Comparison of ENCODE assay signal across 33 mouse cellular contexts in the genomic region with DNA sequence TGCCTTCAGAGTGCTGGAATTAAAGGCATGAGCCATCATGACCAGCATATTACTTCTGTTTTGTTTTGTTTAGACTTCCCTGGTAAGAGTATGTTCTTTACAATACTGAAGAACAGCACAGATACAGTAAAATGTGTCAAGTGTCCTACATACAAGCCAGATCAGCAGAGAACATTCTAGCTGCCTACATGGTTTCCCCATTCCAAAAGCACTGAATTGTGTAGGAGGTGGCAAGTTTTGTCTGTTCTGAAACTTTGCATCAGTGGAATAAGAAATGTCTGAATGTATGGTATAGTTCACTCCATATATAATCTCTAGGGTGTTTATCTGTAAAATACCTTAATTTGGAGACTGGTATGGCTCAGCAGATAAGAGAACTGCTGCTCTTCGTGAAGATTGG. TPM values are rescaled to one million over a fixed set of nuclear protein-coding genes. Genes with fewer than 3 reads are reported as not detected.
DNase-seq lines count a peak whose midpoint lies in the region; ATAC-seq and TF ChIP-seq lines count a peak whose summit lies in the region.
"Had no signal": no experiment of that assay in that cellular context is flagged by ENCODE, and none has a peak within 500 bp of the region (broad histone marks: within the 10 kb centered on the region; RNA-seq: fewer than 3 reads in every experiment).

No protein-coding gene starts in this region.

- DNase-seq in layer of hippocampus, adult 2 months (ENCODE audit: low spot score in 2 of 2) = no peak
- no peak for DNase-seq in layer of hippocampus, adult 8-10 months (ENCODE audit: low spot score in 2 of 2)
- DNase-seq in brain, adult 2 months (ENCODE audit: low read depth, low spot score) = peak; percentile 62
- no peak for DNase-seq in cerebellum, postnatal 4 days (ENCODE audit: low spot score in 2 of 2)
- DNase-seq in cerebellum, postnatal 36 days = no peak
- DNase-seq: adrenal gland, adult 2 months; adrenal gland, postnatal 14 days; B cell, adult 2 months; cerebellum, adult 18-20 months; cerebellum, adult 9-10 months; cerebellum, postnatal 14 days; embryo, embryonic 11 days; gastrocnemius, postnatal 25 days; heart, adult 18-20 months; heart, postnatal 10 days; heart, postnatal 36 days had no signal

- H3K4me1 ChIP-seq in forebrain, embryonic 16.5 days (replicated peaks; ENCODE audit: control insufficient read depth, insufficient read depth, low read length) = peaks cover 5% of the 10 kb centered on the region; the same call in 1 of the 2 replicates

- H3K27ac ChIP-seq in layer of hippocampus, adult 2 months = peak overlapping the region; percentile 68; the same call in 1 of the 2 replicates
- no peak overlapping the region for H3K27ac ChIP-seq in forebrain, embryonic 16.5 days (ENCODE audit: low read length)
- H3K27ac ChIP-seq: embryonic facial prominence, embryonic 10.5 days; embryonic facial prominence, embryonic 13.5 days; forebrain, embryonic 15.5 days; heart, embryonic 15.5 days; hindbrain, embryonic 10.5 days; hindbrain, embryonic 13.5 days; intestine, embryonic 15.5 days had no signal

- no peaks in the 10 kb centered on the region for H3K9me3 ChIP-seq in forebrain, embryonic 16.5 days (ENCODE audit: control insufficient read depth, low read length)
- H3K9me3 ChIP-seq: embryonic facial prominence, embryonic 10.5 days; embryonic facial prominence, embryonic 13.5 days; forebrain, embryonic 15.5 days; G1E; heart, embryonic 12.5 days; heart, embryonic 15.5 days; hindbrain, embryonic 10.5 days; hindbrain, embryonic 13.5 days; intestine, embryonic 15.5 days had no signal

- no peak overlapping the region for H3K4me3 ChIP-seq in layer of hippocampus, adult 2 months
- H3K4me3 ChIP-seq in forebrain, embryonic 16.5 days (replicated peaks; ENCODE audit: low read length) = no peak overlapping the region
- H3K4me3 ChIP-seq: embryonic facial prominence, embryonic 10.5 days; embryonic facial prominence, embryonic 13.5 days; forebrain, embryonic 15.5 days; heart, embryonic 12.5 days; heart, embryonic 15.5 days; hindbrain, embryonic 10.5 days; hindbrain, embryonic 13.5 days; intestine, embryonic 15.5 days had no signal

- H3K9ac ChIP-seq in forebrain, embryonic 16.5 days (replicated peaks; ENCODE audit: low read depth, low read length) = no peak overlapping the region
- H3K9ac ChIP-seq: embryonic facial prominence, embryonic 13.5 days; forebrain, embryonic 15.5 days; heart, embryonic 12.5 days; heart, embryonic 15.5 days; hindbrain, embryonic 13.5 days; intestine, embryonic 15.5 days had no signal

- WGBS in forebrain, embryonic 16.5 days = 70% methylated on average over 1 of the region's 1 CpGs

- ATAC-seq in megakaryocyte progenitor cell, adult 5-6 weeks (replicated peaks; ENCODE audit: poor library complexity) = peak; percentile 46; the same call in 1 of the 2 replicates
- ATAC-seq in forebrain, embryonic 16.5 days = no peak
- ATAC-seq: forebrain, embryonic 15.5 days; hindbrain, embryonic 16.5 days; intestine, embryonic 15.5 days had no signal

- no peak overlapping the region for H3K4me2 ChIP-seq in forebrain, embryonic 16.5 days (ENCODE audit: low read length)
- H3K4me2 ChIP-seq: embryonic facial prominence, embryonic 13.5 days; forebrain, embryonic 15.5 days; heart, embryonic 12.5 days; heart, embryonic 15.5 days; hindbrain, embryonic 13.5 days; intestine, embryonic 15.5 days had no signal

- H3K36me3 ChIP-seq in forebrain, embryonic 16.5 days (ENCODE audit: control insufficient read depth, insufficient read depth) = no peaks in the 10 kb centered on the region
- H3K36me3 ChIP-seq: embryonic facial prominence, embryonic 10.5 days; embryonic facial prominence, embryonic 13.5 days; forebrain, embryonic 15.5 days; G1E; heart, embryonic 12.5 days; heart, embryonic 15.5 days; hindbrain, embryonic 10.5 days; hindbrain, embryonic 13.5 days; intestine, embryonic 15.5 days had no signal

- no peak for TF ChIP-seq CTCF in layer of hippocampus, adult 2 months (conservative IDR thresholded peaks at IDR 0.05)

- peaks cover 5% of the 10 kb centered on the region; the same call in 1 of the 2 replicates for H3K27me3 ChIP-seq in forebrain, embryonic 16.5 days (replicated peaks; ENCODE audit: control insufficient read depth, insufficient read depth, low read length)

RNA-seq across cellular contexts. Expression of a gene that starts 1.4 kb away (rescaled TPM):
- 10 to 100 TPM in 1 of 2 experiments, 1 to 10 TPM in 1; 8.7 to 12.2 TPM for total RNA-seq in layer of hippocampus, adult 2 months (2021)
- 10 to 100 TPM in 2 of 4 experiments, 1 to 10 TPM in 2; 5.9 to 14.5 (median 10.5) TPM for total RNA-seq in layer of hippocampus, adult 8-10 months (2022)
- not detected in 2 replicates for total RNA-seq in megakaryocyte progenitor cell, adult 5-6 weeks (2015)
- not detected in 2 replicates for total RNA-seq in megakaryocyte progenitor cell, adult 5-6 weeks (2017)
- polyA plus RNA-seq in forebrain, embryonic 16.5 days (2015; fragmentation: Nextera tagmentation; extraction: Ambion mirVana) = 0.12 TPM in 1 of 2 replicates, not detected in the other
- total RNA-seq: adrenal gland, adult 2 months; adrenal gland, postnatal 14 days; adrenal gland, postnatal 4 days; CH12.LX; G1E; gastrocnemius, adult 8-10 months; heart, adult 18-20 months; heart, postnatal 10 days; heart, postnatal 36 days had no signal
- polyA plus RNA-seq: adrenal gland, adult 2 months; embryonic facial prominence, embryonic 13.5 days; forebrain, embryonic 15.5 days; G1E; gonadal fat pad, adult 2 months; heart, embryonic 12.5 days; hindbrain, embryonic 10.5 days had no signal

RNA-seq across cellular contexts. Expression of a gene that starts 29.7 kb away (rescaled TPM):
- total RNA-seq in layer of hippocampus, adult 2 months (2021) = 10 to 100 TPM in 1 of 2 experiments, 1 to 10 TPM in 1; 7.8 to 11.1 TPM
- total RNA-seq in layer of hippocampus, adult 8-10 months (2022) = 10 to 100 TPM in 2 of 4 experiments, 1 to 10 TPM in 2; 8.8 to 14.4 (median 10.1) TPM
- total RNA-seq in megakaryocyte progenitor cell, adult 5-6 weeks (2015) = not detected in 2 replicates
- total RNA-seq in megakaryocyte progenitor cell, adult 5-6 weeks (2017) = not detected in 2 replicates
- polyA plus RNA-seq in forebrain, embryonic 16.5 days (2015; fragmentation: Nextera tagmentation; extraction: Ambion mirVana) = 2.8 and 3.5 TPM in 2 replicates
- total RNA-seq: gastrocnemius, postnatal 25 days; heart, adult 18-20 months; heart, postnatal 10 days; heart, postnatal 36 days had no signal
- polyA plus RNA-seq: forebrain, embryonic 11.5 days; G1E had no signal

RNA-seq across cellular contexts. Expression of a gene that starts 33.0 kb away (rescaled TPM):
- 1 to 10 TPM; 1.4 to 1.5 TPM for total RNA-seq in layer of hippocampus, adult 2 months (2021)
- 1 to 10 TPM; 1.4 to 1.7 (median 1.5) TPM for total RNA-seq in layer of hippocampus, adult 8-10 months (2022)
- total RNA-seq in megakaryocyte progenitor cell, adult 5-6 weeks (2015) = not detected in 2 replicates
- not detected in 2 replicates for total RNA-seq in megakaryocyte progenitor cell, adult 5-6 weeks (2017)
- 0.39 and 0.71 TPM in 2 replicates for polyA plus RNA-seq in forebrain, embryonic 16.5 days (2015; fragmentation: Nextera tagmentation; extraction: Ambion mirVana)
- total RNA-seq: CH12.LX had no signal
- polyA plus RNA-seq: forebrain, embryonic 11.5 days had no signal

RNA-seq across cellular contexts. Expression of a gene that starts 35.1 kb away (rescaled TPM):
- total RNA-seq in layer of hippocampus, adult 2 months (2021) = 1 to 10 TPM in 1 of 2 experiments, under 1 TPM in 1; 0.79 to 1.0 TPM
- 1 to 10 TPM in 3 of 4 experiments, under 1 TPM in 1; 0.97 to 1.8 (median 1.2) TPM for total RNA-seq in layer of hippocampus, adult 8-10 months (2022)
- not detected in 2 replicates for total RNA-seq in megakaryocyte progenitor cell, adult 5-6 weeks (2015)
- not detected in 2 replicates for total RNA-seq in megakaryocyte progenitor cell, adult 5-6 weeks (2017)
- 0.26 and 0.67 TPM in 2 replicates for polyA plus RNA-seq in forebrain, embryonic 16.5 days (2015; fragmentation: Nextera tagmentation; extraction: Ambion mirVana)
- total RNA-seq: adrenal gland, adult 2 months; gastrocnemius, adult 8-10 months; gastrocnemius, postnatal 25 days; heart, postnatal 36 days had no signal

RNA-seq across cellular contexts. Expression of a gene that starts 42.3 kb away (rescaled TPM):
- 1 to 10 TPM; 7.5 to 8.2 TPM for total RNA-seq in layer of hippocampus, adult 2 months (2021)
- 10 to 100 TPM in 1 of 4 experiments, 1 to 10 TPM in 3; 8.4 to 10.1 (median 9.3) TPM for total RNA-seq in layer of hippocampus, adult 8-10 months (2022)
- 0.07 TPM in 1 of 2 replicates, not detected in the other for total RNA-seq in megakaryocyte progenitor cell, adult 5-6 weeks (2015)
- total RNA-seq in megakaryocyte progenitor cell, adult 5-6 weeks (2017) = 0.44 TPM in 1 of 2 replicates, not detected in the other
- polyA plus RNA-seq in forebrain, embryonic 16.5 days (2015; fragmentation: Nextera tagmentation; extraction: Ambion mirVana) = 0.29 TPM in 1 of 2 replicates, not detected in the other
- total RNA-seq: adrenal gland, adult 2 months; adrenal gland, postnatal 14 days; gastrocnemius, adult 8-10 months; gastrocnemius, postnatal 25 days had no signal
- polyA plus RNA-seq: adrenal gland, adult 2 months; G1E; gonadal fat pad, adult 2 months; hindbrain, embryonic 10.5 days had no signal

Comparison
In these comparisons a context has a peak if more than half of its experiments do, and no peak if none do; other contexts are left out.
1. RNA of a gene that starts 1.4 kb away (total RNA-seq): 5.9 to 14.5 TPM in layer of hippocampus, adult 8-10 months and 8.7 to 12.2 TPM in layer of hippocampus, adult 2 months; not detected in megakaryocyte progenitor cell, adult 5-6 weeks; every median in the first group is over 4 times any median in the second.
2. RNA of a gene that starts 29.7 kb away (total RNA-seq): 7.8 to 11.1 TPM in layer of hippocampus, adult 2 months and 8.8 to 14.4 TPM in layer of hippocampus, adult 8-10 months; not detected in megakaryocyte progenitor cell, adult 5-6 weeks; every median in the first group is over 4 times any median in the second.